ENCODE assay signal across 9 mouse cellular contexts in genomic region chr5:37241224-37241623, GRCm38 (mm10). TPM values are rescaled to one million over a fixed set of nuclear protein-coding genes. Genes with fewer than 3 reads are reported as not detected.
DNase-seq lines count a peak whose midpoint lies in the region; ATAC-seq lines count a peak whose summit lies in the region.
"Had no signal": no experiment of that assay in that cellular context is flagged by ENCODE, and none has a peak within 500 bp of the region (broad histone marks: within the 10 kb centered on the region; RNA-seq: fewer than 3 reads in every experiment).

No protein-coding gene starts in this region.

- DNase-seq in heart, embryonic 10.5 days (ENCODE audit: low spot score), result no peak
- no peak for DNase-seq in heart, adult 9 months (ENCODE audit: low spot score in 2 of 2)
- DNase-seq in neural tube, embryonic 11.5 days (ENCODE audit: low spot score), result no peak
- no peak for DNase-seq in neural tube, embryonic 10.5 days (ENCODE audit: extremely low spot score, low spot score)
- no peak for DNase-seq in yolk sac, embryonic 10.5 days (ENCODE audit: low spot score)
- DNase-seq in layer of hippocampus, adult 11-12 months (ENCODE audit: low spot score), result no peak

- H3K27ac ChIP-seq in heart, embryonic 10.5 days, result no peak overlapping the region
- no peak overlapping the region for H3K27ac ChIP-seq in neural tube, embryonic 11.5 days (ENCODE audit: low read depth, low read length)
- no peak overlapping the region for H3K27ac ChIP-seq in limb, embryonic 13.5 days
- H3K27ac ChIP-seq in stomach, embryonic 16.5 days (ENCODE audit: low read length), result no peak overlapping the region

- 14% methylated on average over 9 of the region's 9 CpGs for WGBS in heart, embryonic 10.5 days
- 15% methylated on average over 9 of the region's 9 CpGs for WGBS in neural tube, embryonic 11.5 days
- 12% methylated on average over 9 of the region's 9 CpGs for WGBS in limb, embryonic 13.5 days
- WGBS in stomach, embryonic 16.5 days, result 15% methylated on average over 9 of the region's 9 CpGs

- peaks cover 78% of the 10 kb centered on the region for H3K27me3 ChIP-seq in heart, embryonic 10.5 days (ENCODE audit: insufficient read depth, poor library complexity, severe bottlenecking)
- peaks cover 28% of the 10 kb centered on the region for H3K27me3 ChIP-seq in neural tube, embryonic 11.5 days (ENCODE audit: control insufficient read depth, insufficient read depth, low read length)
- peaks cover 81% of the 10 kb centered on the region for H3K27me3 ChIP-seq in limb, embryonic 13.5 days
- H3K27me3 ChIP-seq in stomach, embryonic 16.5 days (ENCODE audit: control insufficient read depth, insufficient read depth, low read length), result peaks cover 65% of the 10 kb centered on the region

- no peaks in the 10 kb centered on the region for H3K9me3 ChIP-seq in heart, embryonic 10.5 days
- H3K9me3 ChIP-seq in neural tube, embryonic 11.5 days (ENCODE audit: control insufficient read depth, low read length), result no peaks in the 10 kb centered on the region
- H3K9me3 ChIP-seq in limb, embryonic 13.5 days, result no peaks in the 10 kb centered on the region
- no peaks in the 10 kb centered on the region for H3K9me3 ChIP-seq in stomach, embryonic 16.5 days (replicated peaks; ENCODE audit: control insufficient read depth, low read length)

- no peaks in the 10 kb centered on the region for H3K36me3 ChIP-seq in heart, embryonic 10.5 days
- no peaks in the 10 kb centered on the region for H3K36me3 ChIP-seq in neural tube, embryonic 11.5 days (ENCODE audit: control insufficient read depth, insufficient read depth, low read length)
- no peaks in the 10 kb centered on the region for H3K36me3 ChIP-seq in limb, embryonic 13.5 days
- H3K36me3 ChIP-seq in stomach, embryonic 16.5 days (ENCODE audit: control insufficient read depth, insufficient read depth, low read length), result no peaks in the 10 kb centered on the region

- H3K9ac ChIP-seq in neural tube, embryonic 11.5 days (ENCODE audit: low read length), result 0 out of 2 replicates have a peak overlapping the region, but pooled peaks have one; percentile 8
- H3K9ac ChIP-seq in limb, embryonic 13.5 days, result no peak overlapping the region
- H3K9ac ChIP-seq in stomach, embryonic 16.5 days (ENCODE audit: low read length), result no peak overlapping the region

- peak overlapping the region; percentile 68 for H3K4me2 ChIP-seq in neural tube, embryonic 11.5 days (ENCODE audit: low read depth)
- peak overlapping the region; percentile 75 for H3K4me2 ChIP-seq in limb, embryonic 13.5 days (replicated peaks)
- peak overlapping the region; percentile 59; the same call in 1 of the 2 replicates for H3K4me2 ChIP-seq in stomach, embryonic 16.5 days (ENCODE audit: low read depth, low read length)

- peak overlapping the region; percentile 58; the same call in 1 of the 2 replicates for H3K4me3 ChIP-seq in heart, embryonic 10.5 days
- H3K4me3 ChIP-seq in neural tube, embryonic 11.5 days (ENCODE audit: low read depth, low read length), result peak overlapping the region; percentile 62
- peak overlapping the region; percentile 45 for H3K4me3 ChIP-seq in limb, embryonic 13.5 days
- no peak overlapping the region for H3K4me3 ChIP-seq in stomach, embryonic 16.5 days (replicated peaks; ENCODE audit: low read length)
- H3K4me3 ChIP-seq: myocyte had no signal

- ATAC-seq in neural tube, embryonic 11.5 days (ENCODE audit: insufficient read depth, low FRiP score, low TSS enrichment), result no peak
- ATAC-seq in limb, embryonic 13.5 days (ENCODE audit: low FRiP score, low read depth), result no peak
- ATAC-seq in stomach, embryonic 16.5 days (ENCODE audit: insufficient read depth, low FRiP score), result no peak

- H3K4me1 ChIP-seq in heart, embryonic 10.5 days, result peaks cover 32% of the 10 kb centered on the region
- peaks cover 14% of the 10 kb centered on the region; the same call in 1 of the 2 replicates for H3K4me1 ChIP-seq in neural tube, embryonic 11.5 days (ENCODE audit: control insufficient read depth, insufficient read depth, low read length)
- peaks cover 31% of the 10 kb centered on the region for H3K4me1 ChIP-seq in limb, embryonic 13.5 days
- peaks cover 14% of the 10 kb centered on the region for H3K4me1 ChIP-seq in stomach, embryonic 16.5 days (ENCODE audit: control insufficient read depth, insufficient read depth, low read length)

RNA-seq across cellular contexts. Expression of gene Crmp1, which starts 0.5 kb away (rescaled TPM):
- polyA plus RNA-seq in heart, embryonic 10.5 days (2016; fragmentation: Nextera tagmentation; extraction: Ambion mirVana), result 17.7 and 25.2 TPM in 2 replicates
- polyA plus RNA-seq in neural tube, embryonic 11.5 days (2014; fragmentation: Nextera tagmentation; extraction: Ambion mirVana), result 472 and 565 TPM in 2 replicates
- polyA plus RNA-seq in limb, embryonic 13.5 days (2015; fragmentation: Nextera tagmentation; extraction: Ambion mirVana), result 14.5 and 15.7 TPM in 2 replicates
- 23.8 and 24.0 TPM in 2 replicates for polyA plus RNA-seq in stomach, embryonic 16.5 days (2015; fragmentation: Nextera tagmentation; extraction: Ambion mirVana)

Comparison
In these comparisons a context has a peak if more than half of its experiments do, and no peak if none do; other contexts are left out.
1. RNA of gene Crmp1, which starts 0.5 kb away (polyA plus RNA-seq): 472 to 565 TPM in neural tube, embryonic 11.5 days; 17.7 to 25.2 TPM in heart, embryonic 10.5 days, 23.8 to 24.0 TPM in stomach, embryonic 16.5 days and 14.5 to 15.7 TPM in limb, embryonic 13.5 days; every median in the first group is over 10 times any median in the second.
2. Peak in every context shown above with its lines, with median percentiles within 50 percentile points of each other: H3K4me2 ChIP-seq.